Mouse (Mus musculus) kidney, postnatal 0 days (tissue): ENCODE results near the gene Clasp1. TPM values are rescaled to one million over a fixed set of nuclear protein-coding genes. Genes with fewer than 3 reads are reported as not detected.

Experiments
- ATAC-seq: fragments of 200-750 bp; cut with Nextera tagmentation; replicated peaks from 2 replicates; pipeline ENCODE4 v1.8.0; 2017; ENCODE audit warnings: low read depth, moderate number of reproducible peaks, moderate TSS enrichment, moderate library complexity; ENCODE audit not compliant: low FRiP score
- DNase-seq: peaks from one replicate; pipeline ENCODE4 v3.0.0-alpha.2; 2016; ENCODE audit warnings: low spot score
- H3K27ac ChIP-seq: fragments of 300-500 bp; sonication (generic); 2 replicates; pipeline ENCODE4 v1.5.1; 2014; ENCODE audit warnings: mild to moderate bottlenecking
- H3K27me3 ChIP-seq: fragments of 300-500 bp; sonication (generic); 2 replicates; pipeline ENCODE4 v1.6.1; 2014; ENCODE audit warnings: low read length, mixed read lengths; ENCODE audit not compliant: insufficient read depth
- H3K36me3 ChIP-seq: fragments of 300-500 bp; sonication (generic); 2 replicates; pipeline ENCODE4 v1.6.1; 2014; ENCODE audit warnings: low read length, mixed read lengths; ENCODE audit not compliant: insufficient read depth
- H3K4me1 ChIP-seq: fragments of 300-500 bp; sonication (generic); replicated peaks from 2 replicates; pipeline ENCODE4 v1.6.1; 2014; ENCODE audit warnings: antibody characterized with exemption, low read length, mixed read lengths; ENCODE audit not compliant: insufficient read depth
- H3K4me2 ChIP-seq: fragments of 300-500 bp; sonication (generic); 2 replicates; pipeline ENCODE4 v1.6.1; 2014; ENCODE audit warnings: mild to moderate bottlenecking, low read length, moderate library complexity, mixed read lengths
- H3K4me3 ChIP-seq: fragments of 300-500 bp; sonication (generic); replicated peaks from 2 replicates; pipeline ENCODE4 v1.5.1; 2014; ENCODE audit warnings: low read depth, low read length
- H3K9ac ChIP-seq: fragments of 300-500 bp; sonication (generic); 2 replicates; pipeline ENCODE4 v1.6.1; 2014; ENCODE audit warnings: low read depth, low read length
- H3K9me3 ChIP-seq: fragments of 300-500 bp; sonication (generic); replicated peaks from 2 replicates; pipeline ENCODE4 v1.6.1; 2016; ENCODE audit warnings: low read length, inconsistent platforms, mixed read lengths
- CTCF ChIP-seq: IDR thresholded peaks from 2 replicates; pipeline ENCODE4 v1.5.1; 2016; ENCODE audit warnings: antibody characterized with exemption, low read depth, mild to moderate bottlenecking, moderate library complexity
- WGBS: fragments of 180-500 bp; shearing (Covaris S2); extraction: QIAGEN DNeasy Blood & Tissue Kit; methylation state at CpG from one replicate; pipeline ENCODE4 v1.1.7; 2014; 5-methylcytosine and 5-hydroxymethylcytosine counted together
- polyA plus RNA-seq: library from polyadenylated mRNA; unstranded; fragments of >200 nt; fragmentation: Nextera tagmentation; extraction: Ambion mirVana; gene quantifications from 2 replicates; pipeline ENCODE4 v1.2.1, GENCODE M21; 2015

Gene Clasp1
- polyA plus RNA-seq, 1 experiment from 2014 or later: 16.5 TPM

GRCm38 (mm10) chr1:118650771-118651080, 261.9 kb downstream of the Clasp1 start:
- Histone ChIP-seq H3K4me1 (peaks cover 11% of the 10 kb centered on the region; the same call in 1 of the 2 replicates), H3K4me3 (no peak overlapping the region), H3K4me2 (no peak overlapping the region), H3K27ac (peak overlapping the region; percentile 76), H3K9me3 (no peaks in the 10 kb centered on the region), H3K36me3 (no peaks in the 10 kb centered on the region), H3K27me3 (no peaks in the 10 kb centered on the region), H3K9ac (0 out of 2 replicates have a peak overlapping the region, but pooled peaks have one; percentile 19)
- no peak for TF ChIP-seq CTCF
- no peak for ATAC-seq
- WGBS: 30% methylated on average over 3 of the region's 3 CpGs
- DNase-seq: no peak

GRCm38 (mm10) chr1:118658716-118659115, 269.9 kb downstream of the Clasp1 start:
- H3K4me1 ChIP-seq: no peaks in the 10 kb centered on the region
- H3K27me3 ChIP-seq: no peaks in the 10 kb centered on the region
- no peak overlapping the region for H3K9ac ChIP-seq
- H3K4me2 ChIP-seq: no peak overlapping the region
- DNase-seq (no peak), ATAC-seq (no peak)
- no peak overlapping the region for H3K4me3 ChIP-seq
- H3K36me3 ChIP-seq: 0 out of 2 replicates have a peak, but pooled peaks cover 4% of the 10 kb centered on the region
- peak overlapping the region; percentile 36; the same call in 1 of the 2 replicates for H3K27ac ChIP-seq
- H3K9me3 ChIP-seq: no peaks in the 10 kb centered on the region
- no peak for TF ChIP-seq CTCF
- WGBS: 79% methylated on average over 6 of the region's 6 CpGs

DNA sequence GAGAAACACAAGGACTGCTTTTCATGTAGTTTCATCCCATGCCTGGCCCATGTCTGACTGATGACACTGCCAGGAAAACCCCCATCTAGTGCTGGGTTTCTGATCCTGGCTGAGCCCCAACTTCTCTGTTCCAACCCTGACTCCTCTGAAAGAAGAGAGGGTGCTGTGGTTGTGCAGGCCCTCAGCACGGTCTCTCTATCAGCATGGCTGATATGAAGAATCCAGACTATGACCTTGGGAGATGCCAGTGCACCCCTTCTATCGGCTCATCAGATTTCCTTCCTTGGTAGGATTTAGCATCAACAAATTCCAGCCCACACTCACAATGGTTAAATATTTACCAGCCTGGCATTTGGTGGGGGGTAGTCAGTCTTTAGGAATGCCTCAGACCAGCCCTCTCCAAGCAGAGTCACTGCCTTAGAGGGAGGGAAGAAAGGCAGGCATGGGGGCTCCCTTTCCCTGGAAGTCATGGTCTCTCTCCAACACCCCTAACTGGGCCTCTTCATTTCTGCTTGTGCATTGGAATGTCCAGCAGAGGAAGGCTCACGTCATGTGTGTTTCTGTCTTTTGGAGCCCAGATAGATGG, 272.1 kb downstream of the Clasp1 start:
- Histone ChIP-seq H3K4me2 (no peak overlapping the region), H3K27me3 (no peaks in the 10 kb centered on the region), H3K27ac (peak overlapping the region; percentile 67), H3K36me3 (peaks cover 11% of the 10 kb centered on the region), H3K4me1 (no peaks in the 10 kb centered on the region), H3K9me3 (no peaks in the 10 kb centered on the region), H3K9ac (no peak overlapping the region), H3K4me3 (no peak overlapping the region)
- ATAC-seq: peak; percentile 71
- no peak for DNase-seq
- WGBS: 47% methylated on average over 3 of the region's 3 CpGs
- no peak for TF ChIP-seq CTCF

Other genes starting within 250 kb of the Clasp1 start
- 0.05 and 0.10 TPM in 2 replicates for gene Gm29106, start 212.5 kb upstream of the Clasp1 start, polyA plus RNA-seq
- 273 and 290 TPM in 2 replicates for gene Tsn, start 77.3 kb upstream of the Clasp1 start, polyA plus RNA-seq
- 77.8 and 79.0 TPM in 2 replicates for gene Nifk, start 67.2 kb upstream of the Clasp1 start, polyA plus RNA-seq
- 35.6 and 38.6 TPM in 2 replicates for gene Tfcp2l1, start 238.9 kb downstream of the Clasp1 start, polyA plus RNA-seq